Mouse (Mus musculus): ENCODE measurements at regions not wholly inside any gene's neighbourhood (a gene's known extent, or its start where the extent isn't known, plus 50 kb on each side); places are given as distances from the start of the nearest gene placed in this dataset.

- H3K4me2 ChIP-seq (ENCODE audit: low read length), result no peak overlapping the region
- H3K36me3 ChIP-seq (ENCODE audit: control insufficient read depth, insufficient read depth, low read length), result no peaks in the 10 kb centered on the region
- H3K27ac ChIP-seq (ENCODE audit: low read depth, low read length), result no peak overlapping the region
- 67% methylated on average over 2 of the region's 2 CpGs for WGBS
- no peak overlapping the region for H3K9ac ChIP-seq (ENCODE audit: low read length)
- ATAC-seq (no peak), DNase-seq (ENCODE audit: low spot score) (no peak)
- H3K4me1 ChIP-seq (ENCODE audit: control insufficient read depth, insufficient read depth, low read length), result no peaks in the 10 kb centered on the region
- H3K27me3 ChIP-seq (replicated peaks; ENCODE audit: control insufficient read depth, insufficient read depth, low read length), result no peaks in the 10 kb centered on the region
- H3K9me3 ChIP-seq (replicated peaks; ENCODE audit: control insufficient read depth, low read length), result no peaks in the 10 kb centered on the region
- H3K4me3 ChIP-seq (ENCODE audit: low read depth, low read length), result no peak overlapping the region
Measured at GRCm38 (mm10) chr2:78027319-78027718, 81.1 kb upstream of the Cwc22 start.

GRCm38 (mm10) chr2:78026808-78027207 lies 80.6 kb upstream of the Cwc22 start:
- no peaks in the 10 kb centered on the region for H3K27me3 ChIP-seq (replicated peaks; ENCODE audit: control insufficient read depth, insufficient read depth, low read length)
- 59% methylated on average over 6 of the region's 6 CpGs for WGBS
- no peak overlapping the region for H3K27ac ChIP-seq (ENCODE audit: low read depth, low read length)
- DNase-seq (ENCODE audit: low spot score) (no peak), ATAC-seq (no peak)
- H3K9ac ChIP-seq (ENCODE audit: low read length), result no peak overlapping the region
- H3K4me1 ChIP-seq (ENCODE audit: control insufficient read depth, insufficient read depth, low read length), result no peaks in the 10 kb centered on the region
- H3K36me3 ChIP-seq (ENCODE audit: control insufficient read depth, insufficient read depth, low read length), result no peaks in the 10 kb centered on the region
- no peak overlapping the region for H3K4me3 ChIP-seq (ENCODE audit: low read depth, low read length)
- no peak overlapping the region for H3K4me2 ChIP-seq (ENCODE audit: low read length)
- H3K9me3 ChIP-seq (replicated peaks; ENCODE audit: control insufficient read depth, low read length), result no peaks in the 10 kb centered on the region

GRCm38 (mm10) chr2:78025651-78026435 lies 79.7 kb upstream of the Cwc22 start:
- no peaks in the 10 kb centered on the region for H3K9me3 ChIP-seq (replicated peaks; ENCODE audit: control insufficient read depth, low read length)
- H3K4me1 ChIP-seq (ENCODE audit: control insufficient read depth, insufficient read depth, low read length), result no peaks in the 10 kb centered on the region
- H3K36me3 ChIP-seq (ENCODE audit: control insufficient read depth, insufficient read depth, low read length), result no peaks in the 10 kb centered on the region
- no peak for DNase-seq (ENCODE audit: low spot score)
- H3K4me2 ChIP-seq (ENCODE audit: low read length), result no peak overlapping the region
- ATAC-seq, result no peak
- WGBS, result 70% methylated on average over 16 of the region's 16 CpGs
- H3K27me3 ChIP-seq (replicated peaks; ENCODE audit: control insufficient read depth, insufficient read depth, low read length), result no peaks in the 10 kb centered on the region
- H3K9ac ChIP-seq (ENCODE audit: low read length), result no peak overlapping the region
- H3K4me3 ChIP-seq (ENCODE audit: low read depth, low read length), result no peak overlapping the region
- no peak overlapping the region for H3K27ac ChIP-seq (ENCODE audit: low read depth, low read length)

GRCm38 (mm10) chr2:78024981-78025565 lies 78.9 kb upstream of the Cwc22 start:
- WGBS, result 76% methylated on average over 1 of the region's 1 CpGs
- H3K9ac ChIP-seq (ENCODE audit: low read length), result no peak overlapping the region
- no peak for DNase-seq (ENCODE audit: low spot score)
- ATAC-seq, result no peak
- no peaks in the 10 kb centered on the region for H3K36me3 ChIP-seq (ENCODE audit: control insufficient read depth, insufficient read depth, low read length)
- H3K9me3 ChIP-seq (replicated peaks; ENCODE audit: control insufficient read depth, low read length), result no peaks in the 10 kb centered on the region
- no peaks in the 10 kb centered on the region for H3K27me3 ChIP-seq (replicated peaks; ENCODE audit: control insufficient read depth, insufficient read depth, low read length)
- no peak overlapping the region for H3K4me3 ChIP-seq (ENCODE audit: low read depth, low read length)
- H3K4me1 ChIP-seq (ENCODE audit: control insufficient read depth, insufficient read depth, low read length), result no peaks in the 10 kb centered on the region
- H3K27ac ChIP-seq (ENCODE audit: low read depth, low read length), result no peak overlapping the region
- H3K4me2 ChIP-seq (ENCODE audit: low read length), result no peak overlapping the region

GRCm38 (mm10) chr2:78023916-78024685 lies 77.9 kb upstream of the Cwc22 start:
- no peaks in the 10 kb centered on the region for H3K36me3 ChIP-seq (ENCODE audit: control insufficient read depth, insufficient read depth, low read length)
- WGBS, result 82% methylated on average over 4 of the region's 4 CpGs
- H3K9me3 ChIP-seq (replicated peaks; ENCODE audit: control insufficient read depth, low read length), result no peaks in the 10 kb centered on the region
- H3K4me3 ChIP-seq (ENCODE audit: low read depth, low read length), result no peak overlapping the region
- no peak overlapping the region for H3K4me2 ChIP-seq (ENCODE audit: low read length)
- H3K27me3 ChIP-seq (replicated peaks; ENCODE audit: control insufficient read depth, insufficient read depth, low read length), result no peaks in the 10 kb centered on the region
- no peaks in the 10 kb centered on the region for H3K4me1 ChIP-seq (ENCODE audit: control insufficient read depth, insufficient read depth, low read length)
- no peak overlapping the region for H3K9ac ChIP-seq (ENCODE audit: low read length)
- ATAC-seq (no peak), DNase-seq (ENCODE audit: low spot score) (no peak)
- no peak overlapping the region for H3K27ac ChIP-seq (ENCODE audit: low read depth, low read length)

GRCm38 (mm10) chr2:78023416-78023815 lies 77.2 kb upstream of the Cwc22 start:
- no peak for DNase-seq (ENCODE audit: low spot score)

GRCm38 (mm10) chr2:78022756-78023155 lies 76.6 kb upstream of the Cwc22 start:
- DNase-seq (ENCODE audit: low spot score), result no peak
- Histone ChIP-seq H3K36me3 (ENCODE audit: control insufficient read depth, insufficient read depth, low read length) (no peaks in the 10 kb centered on the region), H3K27me3 (replicated peaks; ENCODE audit: control insufficient read depth, insufficient read depth, low read length) (no peaks in the 10 kb centered on the region), H3K4me3 (ENCODE audit: low read depth, low read length) (no peak overlapping the region), H3K9me3 (replicated peaks; ENCODE audit: control insufficient read depth, low read length) (no peaks in the 10 kb centered on the region), H3K9ac (ENCODE audit: low read length) (no peak overlapping the region), H3K27ac (ENCODE audit: low read depth, low read length) (no peak overlapping the region), H3K4me1 (ENCODE audit: control insufficient read depth, insufficient read depth, low read length) (no peaks in the 10 kb centered on the region), H3K4me2 (ENCODE audit: low read length) (no peak overlapping the region)
- no peak for ATAC-seq
- 87% methylated on average over 4 of the region's 4 CpGs for WGBS

More at GRCm38 (mm10) chr2:78023416-78023815, 77.2 kb upstream of the Cwc22 start:
- Histone ChIP-seq H3K4me3 (ENCODE audit: low read depth, low read length) (no peak overlapping the region), H3K27me3 (replicated peaks; ENCODE audit: control insufficient read depth, insufficient read depth, low read length) (no peaks in the 10 kb centered on the region), H3K9ac (ENCODE audit: low read length) (no peak overlapping the region), H3K4me1 (ENCODE audit: control insufficient read depth, insufficient read depth, low read length) (no peaks in the 10 kb centered on the region), H3K36me3 (ENCODE audit: control insufficient read depth, insufficient read depth, low read length) (no peaks in the 10 kb centered on the region), H3K27ac (ENCODE audit: low read depth, low read length) (no peak overlapping the region), H3K9me3 (replicated peaks; ENCODE audit: control insufficient read depth, low read length) (no peaks in the 10 kb centered on the region), H3K4me2 (ENCODE audit: low read length) (no peak overlapping the region)
- no peak for ATAC-seq
- 90% methylated on average over 2 of the region's 2 CpGs for WGBS

- no peaks in the 10 kb centered on the region for H3K27me3 ChIP-seq (replicated peaks; ENCODE audit: control insufficient read depth, insufficient read depth, low read length)
- ATAC-seq (peak; percentile 61; the same call in 1 of the 2 replicates), DNase-seq (ENCODE audit: low spot score) (peak; percentile 64)
- H3K4me2 ChIP-seq (ENCODE audit: low read length), result no peak overlapping the region
- H3K4me3 ChIP-seq (ENCODE audit: low read depth, low read length), result no peak overlapping the region
- 34% methylated on average over 5 of the region's 5 CpGs for WGBS
- no peak overlapping the region for H3K9ac ChIP-seq (ENCODE audit: low read length)
- H3K27ac ChIP-seq (ENCODE audit: low read depth, low read length), result no peak overlapping the region
- no peaks in the 10 kb centered on the region for H3K4me1 ChIP-seq (ENCODE audit: control insufficient read depth, insufficient read depth, low read length)
- H3K36me3 ChIP-seq (ENCODE audit: control insufficient read depth, insufficient read depth, low read length), result no peaks in the 10 kb centered on the region
- no peaks in the 10 kb centered on the region for H3K9me3 ChIP-seq (replicated peaks; ENCODE audit: control insufficient read depth, low read length)
Measured at GRCm38 (mm10) chr2:78021905-78022304, 75.7 kb upstream of the Cwc22 start.
